Mouse (Mus musculus) left cerebral cortex, adult 11 months (tissue): ENCODE measurements around the gene Reep3.

ENCODE experiments used
- DNase-seq: peaks from one replicate; pipeline ENCODE4 v3.0.0; 2022; ENCODE audit warnings: low spot score

Gene Reep3

DNA sequence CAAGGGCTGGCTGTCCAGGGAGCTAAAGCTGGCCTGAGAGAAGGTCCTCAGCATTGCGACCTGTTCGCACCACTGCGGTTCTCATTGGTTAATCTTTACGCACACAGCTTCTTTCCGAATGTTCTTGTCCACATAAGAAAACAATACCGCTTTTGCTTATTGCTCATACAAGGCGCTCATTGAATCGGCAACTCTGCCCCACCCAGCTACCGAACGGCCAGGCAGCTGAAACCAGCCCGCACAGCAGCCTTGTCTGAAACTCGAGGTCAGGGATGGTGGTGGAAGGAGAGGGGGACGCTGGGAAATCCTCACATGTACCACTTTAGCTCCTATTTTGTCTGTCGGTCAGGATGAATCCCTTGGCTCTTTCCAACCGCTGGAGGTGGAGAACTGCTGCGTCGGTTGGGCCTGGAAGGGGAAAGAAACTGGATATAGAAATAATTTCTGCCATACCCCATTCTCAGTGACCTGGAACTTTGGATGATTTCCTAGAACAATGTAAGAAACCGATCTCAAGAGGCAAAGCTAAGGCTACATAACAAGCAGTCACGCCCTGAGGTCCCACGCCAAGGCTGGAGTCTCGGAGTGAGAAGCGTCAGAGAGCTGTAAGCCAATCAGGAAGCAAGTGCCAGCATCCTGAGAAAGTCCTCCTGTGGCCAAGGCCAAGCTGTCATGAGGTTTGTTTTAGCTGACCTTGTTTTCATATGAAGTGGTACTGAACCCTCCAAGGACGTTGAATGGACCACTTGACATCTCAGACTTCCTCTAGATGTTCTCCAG is 126.2 kb downstream of the Reep3 start:
- DNase-seq: no peak

DNA sequence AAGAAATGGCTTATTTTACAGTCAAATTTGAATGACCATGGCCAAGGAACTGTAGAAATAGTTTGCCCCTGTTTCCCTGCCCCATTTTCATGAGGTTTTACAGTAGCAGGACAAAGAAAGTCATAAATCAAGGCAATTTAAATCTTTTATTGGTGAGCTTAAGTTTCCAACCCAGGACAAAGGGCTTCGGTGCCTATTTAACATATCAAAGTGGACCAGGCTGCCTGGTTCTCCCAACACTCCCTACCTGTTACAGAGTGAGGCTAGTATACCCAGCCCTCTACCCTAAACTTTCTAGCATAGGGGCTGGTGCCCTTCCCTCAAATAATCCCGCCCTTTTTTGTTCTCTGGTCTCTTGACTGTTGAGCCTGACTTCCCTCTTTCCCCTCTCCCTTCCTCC is 127.2 kb downstream of the Reep3 start:
- no peak for DNase-seq

DNA sequence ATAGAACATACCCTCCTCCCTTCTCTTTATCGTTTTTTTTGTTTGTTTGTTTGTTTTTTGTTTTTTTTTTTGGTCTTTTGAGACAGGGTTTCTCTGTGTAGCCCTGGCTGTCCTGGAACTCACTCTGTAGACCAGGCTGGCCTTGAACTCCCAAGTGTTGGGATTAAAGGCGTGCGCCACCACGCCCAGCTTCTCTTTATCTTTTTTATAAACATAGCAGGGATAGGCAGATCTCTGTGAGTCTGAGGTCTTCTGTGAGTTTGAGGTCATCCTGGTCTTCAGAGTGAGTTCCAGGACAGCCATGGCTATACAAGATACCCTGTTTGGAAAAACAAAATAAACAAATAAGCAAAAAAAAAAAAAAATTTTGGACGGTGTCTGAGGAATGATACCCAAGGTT is 127.7 kb downstream of the Reep3 start:
- no peak for DNase-seq

DNA sequence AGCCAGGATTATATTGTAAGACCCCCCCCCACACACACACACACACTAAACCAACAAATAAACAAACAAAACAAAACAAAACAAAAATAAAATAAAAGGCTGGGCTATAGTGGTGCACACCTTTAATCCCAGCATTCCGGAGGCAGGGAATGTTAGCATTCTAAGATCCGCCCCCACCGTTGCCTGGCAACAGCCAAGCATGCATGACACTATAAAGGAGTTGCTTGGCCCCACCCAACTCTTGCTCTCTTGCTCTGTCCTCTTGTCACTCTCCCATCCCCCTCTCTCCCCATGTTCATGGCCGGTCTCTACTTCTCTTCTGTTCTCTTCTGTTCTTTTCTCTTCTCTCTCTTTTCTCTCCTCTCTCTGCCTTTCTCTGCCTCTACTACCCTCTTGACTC is 128.2 kb downstream of the Reep3 start:
- no peak for DNase-seq

DNA sequence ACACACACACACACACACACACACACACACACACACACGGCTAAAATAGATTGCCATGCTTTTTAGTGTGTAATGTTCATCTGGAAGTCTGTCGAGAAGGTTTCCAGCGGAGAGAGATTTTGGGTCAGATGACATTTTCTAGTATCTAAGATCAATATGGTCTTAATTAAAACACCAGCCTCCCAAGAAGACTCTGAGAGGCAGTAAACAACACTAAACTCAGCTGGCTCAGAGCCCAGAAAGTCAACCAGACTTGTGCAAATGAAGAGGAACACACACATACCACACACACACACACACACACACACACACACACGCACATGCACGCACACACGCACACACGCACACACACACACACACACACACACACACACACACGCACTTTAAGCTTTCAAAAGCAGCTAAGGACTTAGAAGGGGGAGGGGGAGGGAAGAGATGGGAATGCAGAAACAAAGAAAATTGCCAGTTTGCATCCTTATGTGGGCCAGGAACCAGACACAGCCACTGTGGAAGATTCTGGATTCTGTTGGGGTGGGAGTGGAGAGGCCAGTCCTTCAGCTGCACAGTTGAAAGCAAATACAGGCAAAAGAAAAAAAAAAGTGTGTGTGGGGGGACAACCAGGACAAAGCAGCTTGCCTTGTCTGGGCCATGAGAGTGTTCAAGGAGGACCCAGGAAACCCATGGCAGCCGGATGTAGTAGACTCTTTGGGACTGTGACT is 130.2 kb downstream of the Reep3 start:
- no peak for DNase-seq

DNA sequence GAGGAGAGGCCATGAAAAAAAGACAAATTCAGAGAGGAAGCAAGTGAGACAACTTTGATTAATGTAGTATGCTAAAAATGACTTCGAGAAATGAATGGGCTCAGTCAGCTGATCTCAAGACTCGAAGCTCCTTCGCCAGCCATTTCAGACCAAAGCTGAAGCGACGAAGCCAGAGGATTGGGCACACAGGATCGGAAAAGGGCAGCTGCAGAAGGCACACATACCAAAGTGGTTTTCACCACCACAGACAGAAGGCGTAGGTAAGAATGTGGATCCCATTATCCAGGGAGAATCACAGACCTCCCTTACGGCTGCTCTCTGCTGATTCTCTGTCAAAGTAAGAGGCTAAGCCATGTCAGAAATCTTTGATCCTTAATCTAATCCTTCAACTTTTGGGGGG is 136.6 kb downstream of the Reep3 start:
- DNase-seq: no peak
